Mouse (Mus musculus) neutrophil, adult 83 days (primary cell): ENCODE results near the gene Sik1. TPM values are rescaled to one million over a fixed set of nuclear protein-coding genes. Genes with fewer than 3 reads are reported as not detected.

ENCODE experiments used
- total RNA-seq, 2 experiments: library from RNA; stranded (reverse); gene quantifications; one replicate each; pipeline ENCODE4 v1.2.4; 2023

Gene Sik1
- 100 to 1,000 TPM; 166 to 187 TPM for total RNA-seq

GRCm38 (mm10) chr17:31855597-31856518 lies at the start of gene Sik1:
Gene Sik1 (minus strand): TSS chr17:31855804.

Other genes starting within 250 kb of the Sik1 start
- under 1 TPM; 0.53 to 0.59 TPM for gene Cbs, start 218.6 kb downstream of the Sik1 start, total RNA-seq
- gene U2af1, start 196.9 kb downstream of the Sik1 start, total RNA-seq = 100 to 1,000 TPM; 176 to 196 TPM
- gene Cryaa, start 178.0 kb downstream of the Sik1 start, total RNA-seq = not detected
- 10 to 100 TPM; 31.1 to 32.8 TPM for gene Rrp1b, start 180.3 kb upstream of the Sik1 start, total RNA-seq
- under 1 TPM in 1 of 2 experiments, not detected in 1; 0.18 TPM for gene Hsf2bp, start 180.5 kb upstream of the Sik1 start, total RNA-seq